Mouse (Mus musculus) thymus, postnatal 10 days (tissue): ENCODE data around the gene Eml4.

Experiments
- DNase-seq, 2 experiments: peaks; one replicate each; pipeline ENCODE4 v3.0.0; 2021; ENCODE audit warnings: low spot score in 2 of 2

The Eml4 gene

DNA sequence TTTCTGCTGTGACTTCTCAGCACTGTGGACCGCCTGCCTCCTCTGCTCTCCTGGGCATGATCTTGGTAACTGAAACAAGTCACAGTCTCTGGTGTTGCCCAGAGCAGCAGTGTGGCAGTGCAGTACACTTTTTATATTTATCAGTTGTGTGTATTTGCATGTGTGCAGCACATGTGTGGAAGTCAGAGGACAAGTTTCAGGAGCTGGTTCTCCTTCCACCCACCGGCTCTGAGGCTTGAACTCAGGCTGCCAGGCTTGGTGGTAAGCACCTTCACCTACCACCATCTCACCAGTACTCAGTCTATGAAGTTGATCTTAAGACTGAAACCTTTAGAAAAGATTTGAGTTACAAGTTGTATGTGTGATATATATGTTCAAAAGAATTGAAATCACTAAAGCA lies 28.6 kb downstream of the Eml4 start:
- no peak for DNase-seq

DNA sequence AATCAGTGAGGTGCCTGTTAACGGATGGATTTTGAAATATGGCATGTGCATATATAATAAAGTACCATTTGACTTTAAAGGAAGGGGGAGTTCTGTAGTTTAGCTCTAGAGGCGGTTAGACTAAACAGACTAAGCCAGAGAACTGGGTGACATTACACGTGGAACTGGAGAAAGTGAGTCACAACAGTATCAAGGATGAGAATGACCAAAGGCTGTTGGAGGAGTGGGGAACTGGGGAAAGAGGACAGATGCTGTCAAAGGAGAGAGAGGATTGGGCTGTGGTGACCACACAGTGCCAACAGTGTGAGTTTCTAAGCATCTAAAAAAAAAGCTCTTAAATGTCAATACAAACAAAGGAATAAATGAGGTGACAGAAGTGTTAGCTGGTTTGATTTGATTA lies 29.1 kb downstream of the Eml4 start:
- no peak for DNase-seq

DNA sequence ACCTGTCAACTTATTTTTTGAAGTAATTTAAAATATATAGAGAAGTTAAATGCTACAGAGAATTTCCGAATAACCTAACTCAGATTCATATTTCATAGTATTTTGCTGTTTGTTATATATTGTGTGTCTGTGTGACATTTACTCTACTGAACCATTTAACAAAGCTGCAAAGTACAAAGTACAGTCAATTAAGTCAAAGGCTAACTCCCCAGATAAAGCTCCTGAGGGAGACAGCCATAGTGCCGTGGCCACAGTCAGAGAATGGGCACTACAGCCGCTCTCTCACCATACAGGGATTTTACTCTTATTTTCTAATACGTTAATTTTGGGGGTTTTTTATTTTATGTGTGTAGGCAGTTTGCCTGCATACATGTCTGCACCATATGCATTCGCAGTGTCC lies 32.0 kb downstream of the Eml4 start:
- no peak for DNase-seq

DNA sequence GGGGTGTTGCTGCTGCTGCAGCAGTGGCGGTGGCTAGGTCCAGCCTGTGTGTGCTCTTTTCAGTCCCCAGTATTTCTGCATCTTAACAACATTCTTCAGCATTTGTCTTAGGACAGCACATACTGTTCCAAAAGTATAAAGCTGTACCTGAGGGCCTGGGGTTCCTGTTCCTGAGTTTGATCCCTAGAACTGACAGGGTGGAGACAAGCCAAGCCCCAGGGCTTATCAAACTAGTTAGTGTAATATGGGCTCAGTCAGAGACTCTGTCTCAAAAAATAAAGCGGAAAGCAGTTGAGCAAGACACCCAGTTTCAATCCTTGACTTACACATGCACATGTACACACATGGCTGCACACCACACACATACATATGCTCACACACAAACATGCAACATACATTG lies 34.2 kb downstream of the Eml4 start:
- DNase-seq: no peak

GRCm38 (mm10) chr17:83387161-83387560 lies 36.4 kb downstream of the Eml4 start:
- DNase-seq: peak in 1 of 2 experiments; percentile 20

DNA sequence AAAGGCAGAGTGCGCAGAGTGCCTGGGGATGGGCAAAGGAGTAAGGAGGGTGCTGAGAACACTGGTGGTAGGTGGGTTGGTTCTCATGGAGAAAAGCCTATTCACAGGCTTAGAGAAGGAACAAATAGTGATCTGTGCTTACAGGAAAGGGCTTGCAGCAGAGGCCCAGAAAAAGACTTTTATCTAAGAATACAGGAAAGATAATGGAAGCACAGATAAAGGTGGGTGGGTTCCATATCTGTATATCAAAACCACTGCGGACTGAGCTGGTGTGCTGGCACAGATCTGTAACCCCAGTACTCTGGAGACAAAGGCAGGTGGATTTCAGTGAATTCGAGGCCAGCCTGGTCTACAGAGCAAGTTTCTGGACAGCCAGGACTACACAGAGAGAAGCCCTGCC lies 43.3 kb downstream of the Eml4 start:
- DNase-seq: no peak

GRCm38 (mm10) chr17:83397571-83398100 lies 46.9 kb downstream of the Eml4 start:
- peak in 1 of 2 experiments; percentile 36 for DNase-seq

DNA sequence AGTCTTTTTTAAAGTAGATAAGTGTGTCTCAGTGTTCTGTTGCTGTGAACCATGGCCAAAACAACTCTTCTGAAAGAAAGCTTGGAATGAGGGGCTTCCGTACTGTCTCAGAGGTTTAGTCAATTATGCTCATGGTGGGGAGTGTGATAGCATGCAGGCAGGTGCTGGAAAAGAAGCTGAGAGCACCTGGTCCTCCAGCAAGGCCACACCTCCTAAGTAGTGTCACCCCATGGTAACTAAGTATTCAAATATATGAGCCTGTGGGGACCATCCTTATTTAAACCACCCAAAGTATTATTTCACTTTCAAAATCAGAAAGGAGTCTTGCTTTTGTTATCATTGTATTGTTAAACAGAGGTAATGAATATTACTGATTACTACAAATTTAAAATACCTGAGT lies 48.0 kb downstream of the Eml4 start:
- DNase-seq: no peak

DNA sequence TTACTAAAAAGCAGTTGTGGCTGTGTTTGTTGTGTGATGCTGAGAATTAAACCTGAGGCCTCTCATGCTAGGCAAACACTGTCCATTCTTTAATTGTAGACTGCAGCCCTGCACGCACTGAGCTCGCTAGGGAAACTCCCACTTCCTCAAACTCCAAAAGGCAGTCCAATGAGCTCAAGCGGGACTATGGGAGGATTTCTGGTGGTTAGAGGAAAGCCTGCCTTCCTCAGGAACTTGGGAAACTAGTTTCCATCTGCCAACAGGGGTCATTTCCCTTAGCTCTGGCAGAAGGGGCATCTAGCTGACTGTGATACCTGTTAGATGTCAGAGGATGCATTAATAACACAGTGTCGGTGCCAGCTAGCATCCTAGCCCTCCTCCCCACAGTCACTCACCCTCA lies 79.9 kb downstream of the Eml4 start:
- DNase-seq: no peak

DNA sequence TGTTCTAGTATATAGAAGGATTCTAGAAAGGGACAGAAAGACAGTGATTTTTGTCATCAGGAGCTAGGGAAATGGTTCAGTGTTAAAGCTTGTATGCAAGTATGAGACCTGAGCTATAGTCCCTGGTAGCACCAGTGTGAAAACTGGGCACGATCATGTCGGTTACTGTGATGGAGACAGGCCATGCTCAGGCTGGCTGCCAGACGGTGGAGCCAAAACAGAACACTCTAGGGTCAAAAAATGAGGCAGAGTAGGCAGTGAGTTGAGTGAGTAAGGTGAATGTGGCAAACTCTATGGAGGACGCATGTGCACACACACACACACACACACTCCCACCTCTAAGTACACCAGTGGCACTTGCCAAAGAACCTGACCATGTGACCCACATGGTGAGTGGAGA lies 92.7 kb downstream of the Eml4 start:
- no peak for DNase-seq

DNA sequence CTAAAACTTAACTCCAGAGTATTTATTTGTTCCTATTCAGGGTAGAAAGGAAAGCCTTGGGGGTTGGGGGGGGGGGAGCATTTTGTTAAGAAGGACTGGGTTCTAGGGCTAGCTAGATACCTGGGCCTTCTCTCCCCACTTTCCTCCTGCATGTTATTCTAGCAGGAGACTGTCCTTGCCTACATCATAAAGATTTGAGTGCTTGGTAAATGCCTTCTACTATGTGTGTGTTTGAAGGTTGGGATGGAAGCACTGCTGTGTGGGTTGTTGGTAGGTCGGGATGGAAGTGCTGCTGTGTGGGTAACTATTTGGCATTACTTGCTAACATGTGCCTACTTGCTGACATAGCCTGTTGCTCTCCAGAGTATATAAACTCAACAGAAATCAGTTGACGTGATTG lies 98.9 kb downstream of the Eml4 start:
- no peak for DNase-seq

GRCm38 (mm10) chr17:83451367-83451766 lies 100.6 kb downstream of the Eml4 start:
- no peak for DNase-seq

DNA sequence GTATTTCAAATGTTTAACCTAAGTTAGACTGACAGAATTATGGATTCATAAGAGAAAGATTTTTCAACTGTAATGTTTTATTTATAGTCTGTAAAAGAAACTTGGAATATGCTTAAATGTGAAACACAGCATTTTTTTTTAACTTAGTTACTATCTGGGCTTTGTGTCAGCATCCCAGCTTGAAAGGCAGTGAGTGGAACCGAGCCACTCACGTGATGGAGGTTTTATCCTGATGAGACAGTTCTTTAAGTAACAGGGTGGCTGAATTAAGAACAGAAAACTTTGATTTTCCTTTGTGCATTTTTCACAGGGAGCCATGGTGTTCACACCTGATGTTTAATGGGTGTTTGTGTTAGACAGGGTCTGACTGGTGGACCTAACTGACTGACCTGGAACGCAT lies 101.1 kb downstream of the Eml4 start:
- no peak for DNase-seq

DNA sequence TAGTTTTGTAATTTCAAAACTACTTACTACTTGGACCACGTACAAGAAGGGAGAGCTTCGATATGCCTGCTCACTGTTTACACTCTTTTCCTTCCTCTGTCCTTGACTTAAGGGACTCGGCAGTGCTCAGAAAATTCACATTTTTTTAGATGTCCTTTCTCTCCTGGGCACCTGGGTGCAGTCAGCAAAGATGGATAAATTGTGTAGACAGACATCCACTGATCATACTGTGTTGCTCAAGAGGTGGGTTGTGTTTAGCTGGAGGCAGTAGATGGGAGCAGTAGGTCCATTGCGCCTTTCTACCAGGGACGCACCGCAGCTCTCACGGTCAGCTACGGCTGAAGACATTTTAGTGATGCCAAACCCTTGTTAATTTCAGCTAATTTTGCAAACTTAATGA lies 101.7 kb downstream of the Eml4 start:
- DNase-seq: no peak

DNA sequence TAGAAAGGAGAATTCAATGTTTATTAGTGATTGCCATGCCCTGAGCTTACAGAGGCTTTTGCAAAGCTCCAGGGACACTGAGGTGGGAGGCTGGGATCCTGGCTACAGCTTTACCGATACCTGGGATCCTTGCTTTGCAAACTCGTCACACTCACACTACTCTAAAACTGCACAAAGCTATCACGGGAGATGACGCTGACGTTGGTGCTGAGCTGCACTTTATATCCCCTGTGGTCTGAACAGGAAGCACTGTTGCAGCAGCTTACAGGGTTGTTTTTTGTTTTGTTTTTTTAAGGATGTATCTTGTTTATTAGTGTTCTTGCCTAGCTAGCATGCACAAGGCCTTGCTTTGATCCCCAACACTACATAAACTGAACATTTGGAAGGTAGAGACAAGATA lies 102.9 kb downstream of the Eml4 start:
- DNase-seq: no peak

DNA sequence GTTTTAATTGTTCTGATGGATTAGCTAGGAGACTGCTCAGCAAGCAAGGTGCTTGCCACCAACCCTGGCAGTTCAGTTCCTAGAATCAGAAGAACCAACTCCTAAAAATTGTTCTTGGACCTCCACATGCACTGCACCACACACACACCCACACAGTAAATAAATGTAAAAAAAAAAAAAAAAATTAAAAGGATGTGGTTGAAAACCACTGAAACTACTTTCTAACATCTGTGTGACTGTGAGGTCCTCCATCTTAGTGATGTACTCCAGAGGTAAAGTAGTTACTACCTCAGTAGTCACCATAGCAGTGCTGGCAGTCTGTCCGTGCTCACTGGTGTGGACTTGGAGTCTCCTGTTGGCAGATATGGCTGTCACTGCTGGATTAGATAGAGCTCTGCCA lies 106.5 kb downstream of the Eml4 start:
- no peak for DNase-seq

DNA sequence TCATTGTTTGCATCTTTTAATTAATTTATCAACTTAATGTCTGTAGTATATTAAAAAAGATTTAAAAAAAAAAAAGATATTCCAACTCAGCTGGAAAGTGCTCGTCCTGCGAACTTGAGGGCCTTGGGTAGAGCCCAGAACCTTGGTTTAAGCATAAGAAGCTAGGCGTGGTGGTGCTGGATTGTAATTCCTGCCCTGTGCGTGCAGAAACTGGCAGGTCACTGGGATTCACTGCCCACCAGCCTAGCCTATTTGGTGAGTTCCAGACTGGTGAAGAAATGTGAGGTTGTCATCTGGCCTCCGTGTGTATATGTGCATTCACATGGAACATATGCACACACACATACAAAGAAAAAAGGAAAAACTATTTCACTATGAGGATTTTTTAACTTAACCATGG lies 115.2 kb downstream of the Eml4 start:
- DNase-seq: no peak

- no peak for DNase-seq
Measured at GRCm38 (mm10) chr17:83466697-83467251, 116.0 kb downstream of the Eml4 start.

- DNase-seq: no peak
Measured at GRCm38 (mm10) chr17:83469586-83469985, 118.9 kb downstream of the Eml4 start.

DNA sequence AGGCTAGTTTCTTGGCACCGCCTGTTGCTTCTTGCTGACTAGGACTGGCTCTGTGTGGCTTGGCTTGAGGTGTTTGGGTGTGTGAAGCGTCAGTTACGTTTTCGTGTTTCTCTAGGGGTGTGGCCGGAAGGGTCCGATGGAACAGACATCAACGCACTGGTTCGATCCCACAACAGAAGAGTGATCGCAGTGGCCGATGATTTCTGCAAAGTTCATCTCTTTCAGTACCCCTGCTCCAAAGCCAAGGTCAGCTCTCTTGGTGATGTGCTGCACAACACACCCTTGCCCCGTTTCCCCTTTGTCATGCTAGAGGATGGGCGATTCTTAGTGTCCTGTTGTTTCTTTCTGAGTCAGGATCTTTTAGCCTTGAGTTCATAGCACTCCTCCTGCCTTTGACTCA lies 126.4 kb downstream of the Eml4 start:
- no peak for DNase-seq

GRCm38 (mm10) chr17:83481551-83481950 lies 130.8 kb downstream of the Eml4 start:
- no peak for DNase-seq

DNA sequence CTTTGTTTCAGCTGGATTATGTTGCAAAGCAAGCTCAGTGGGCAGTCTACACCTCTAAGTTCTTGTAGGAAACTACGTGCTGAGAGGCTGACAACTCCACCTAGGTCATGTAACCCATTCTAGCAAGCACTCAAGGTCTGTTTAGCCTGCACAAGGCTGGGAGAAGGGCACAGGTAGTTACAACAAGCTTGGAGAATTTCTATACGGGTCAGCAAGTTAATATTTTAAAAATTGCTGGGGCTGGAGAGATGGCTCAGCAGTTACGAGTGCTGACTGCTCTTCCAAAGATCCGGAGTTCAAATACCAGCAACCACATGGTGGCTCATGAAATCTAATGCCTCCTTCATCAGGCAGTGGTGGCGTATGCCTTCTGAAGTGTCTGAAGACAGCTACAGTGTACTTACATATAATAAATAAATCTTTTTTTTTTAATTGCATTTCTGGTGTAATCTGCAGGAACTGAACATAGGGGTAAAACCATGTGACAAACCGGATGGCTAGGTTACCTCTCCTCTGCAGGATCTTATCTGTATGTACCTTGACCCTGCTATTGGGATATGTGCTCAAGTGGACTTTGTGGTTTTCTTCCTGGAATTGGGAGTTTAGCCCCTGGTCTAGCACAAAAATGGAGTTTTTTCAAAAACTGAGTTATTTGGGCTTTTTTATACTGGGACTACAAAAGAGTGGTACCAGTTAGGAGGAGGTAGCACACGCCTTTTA lies 132.2 kb downstream of the Eml4 start:
- DNase-seq: no peak

- DNase-seq: no peak
Measured at GRCm38 (mm10) chr17:83483784-83484183, 133.1 kb downstream of the Eml4 start.

GRCm38 (mm10) chr17:83487762-83488161 lies 137.0 kb downstream of the Eml4 start:
- no peak for DNase-seq
